Mouse (Mus musculus) CH12.LX (cell line): Measurements from ENCODE around the gene Sept9. TPM values are rescaled to one million over a fixed set of nuclear protein-coding genes. Genes with fewer than 3 reads are reported as not detected.

Source experiments
- DNase-seq: peaks from one replicate; pipeline ENCODE4 v3.0.0-alpha.2; 2013; ENCODE audit errors: extremely low read depth
- H3K27ac ChIP-seq: 2 replicates; pipeline ENCODE4 v1.5.1; 2012; ENCODE audit warnings: low read depth, mild to moderate bottlenecking, control low read depth, moderate library complexity; ENCODE audit not compliant: insufficient read depth
- H3K27me3 ChIP-seq: replicated peaks from 2 replicates; pipeline ENCODE3; 2012; ENCODE audit warnings: inconsistent platforms
- H3K36me3 ChIP-seq, 2 experiments: replicated peaks in 1 of 2; 2 replicates each; pipeline versions ENCODE3 to v1.6.1; 2012; ENCODE audit warnings: inconsistent platforms in 1 of 2, low read length in 1 of 2, mild to moderate bottlenecking in 1 of 2, mixed read lengths in 1 of 2, moderate library complexity in 1 of 2; ENCODE audit not compliant: control insufficient read depth in 1 of 2, insufficient read depth in 1 of 2
- H3K4me1 ChIP-seq, 2 experiments: 2 replicates each; pipeline ENCODE4 v1.6.1; 2012; ENCODE audit warnings: inconsistent platforms in 1 of 2, moderate library complexity in 1 of 2; ENCODE audit not compliant: insufficient read depth in 2 of 2, control insufficient read depth in 1 of 2
- H3K4me2 ChIP-seq: 2 replicates; pipeline ENCODE4 v1.6.1; 2012; ENCODE audit warnings: low read depth, mild to moderate bottlenecking, control low read depth; ENCODE audit not compliant: poor library complexity, insufficient read depth, severe bottlenecking
- H3K4me3 ChIP-seq, 3 experiments: fragments of 150-350 bp in 1 of 3; sonication (generic) in 1 of 3; replicated peaks in 1 of 3; 2 replicates each; pipeline versions ENCODE3 to v1.5.1; 2011 to 2012; ENCODE audit warnings: low read depth in 2 of 3, low read length in 2 of 3, mild to moderate bottlenecking in 2 of 3, moderate library complexity in 2 of 3, control low read depth in 1 of 3, improper control_type of control experiment in 1 of 3, inconsistent platforms in 1 of 3, mixed read lengths in 1 of 3; ENCODE audit not compliant: poor library complexity in 1 of 3
- H3K79me2 ChIP-seq: replicated peaks from 2 replicates; pipeline ENCODE4 v1.6.1; 2012; ENCODE audit warnings: mild to moderate bottlenecking, moderate library complexity; ENCODE audit not compliant: control insufficient read depth, poor library complexity, insufficient read depth, severe bottlenecking; ENCODE audit errors: extremely low read depth
- H3K9ac ChIP-seq: 2 replicates; pipeline ENCODE4 v1.6.1; 2012; ENCODE audit warnings: low read depth, mild to moderate bottlenecking, control low read depth, moderate library complexity; ENCODE audit not compliant: insufficient read depth
- H3K9me3 ChIP-seq: replicated peaks from 2 replicates; pipeline ENCODE3; 2012; ENCODE audit warnings: low read length, inconsistent platforms, mixed read lengths
- BHLHE40 ChIP-seq: IDR thresholded peaks from 2 replicates; pipeline ENCODE4 v1.6.1; 2011; ENCODE audit warnings: mild to moderate bottlenecking, low read depth, low read length, improper control_type of control experiment
- CHD1 ChIP-seq: IDR thresholded peaks from 2 replicates; pipeline ENCODE4 v1.6.1; 2012; ENCODE audit warnings: low read depth, low read length, improper control_type of control experiment, inconsistent platforms
- CHD2 ChIP-seq: IDR thresholded peaks from 2 replicates; pipeline ENCODE4 v1.6.1; 2011; ENCODE audit warnings: low read length, improper control_type of control experiment
- CTCF ChIP-seq, 2 experiments: IDR thresholded peaks in 1 of 2; conservative IDR thresholded peaks in 1 of 2; 2 replicates each; pipeline ENCODE4 v1.5.1; 2011 to 2012; ENCODE audit warnings: low read depth in 2 of 2, low read length in 2 of 2, improper control_type of control experiment in 1 of 2, inconsistent platforms in 1 of 2, mild to moderate bottlenecking in 1 of 2, moderate library complexity in 1 of 2
- E2F4 ChIP-seq: IDR thresholded peaks from 2 replicates; pipeline ENCODE4 v1.6.1; 2011; ENCODE audit warnings: low read depth, low read length, improper control_type of control experiment; ENCODE audit not compliant: insufficient replicate concordance
- ELF1 ChIP-seq: IDR thresholded peaks from 2 replicates; pipeline ENCODE4 v1.6.1; 2014; ENCODE audit warnings: low read depth, mild to moderate bottlenecking, inconsistent platforms, low read length, improper control_type of control experiment
- EP300 ChIP-seq: IDR thresholded peaks from 2 replicates; pipeline ENCODE4 v1.6.1; 2011; ENCODE audit warnings: low read length, improper control_type of control experiment
- ETS1 ChIP-seq: conservative IDR thresholded peaks from 2 replicates; pipeline ENCODE4 v1.6.1; 2012; ENCODE audit warnings: low read depth, mild to moderate bottlenecking, inconsistent platforms, low read length, improper control_type of control experiment, moderate library complexity
- GABPA ChIP-seq: IDR thresholded peaks from 2 replicates; pipeline ENCODE4 v1.6.1; 2012; ENCODE audit warnings: low read depth, low read length, improper control_type of control experiment, inconsistent platforms; ENCODE audit not compliant: insufficient replicate concordance
- HCFC1 ChIP-seq: IDR thresholded peaks from 2 replicates; pipeline ENCODE4 v1.6.1; 2012; ENCODE audit warnings: low read depth, mild to moderate bottlenecking, inconsistent platforms, low read length, improper control_type of control experiment
- IRF4 ChIP-seq: IDR thresholded peaks from 2 replicates; pipeline ENCODE4 v1.6.1; 2014; ENCODE audit warnings: low read depth, mild to moderate bottlenecking, inconsistent platforms, low read length, improper control_type of control experiment
- JUN ChIP-seq: IDR thresholded peaks from 2 replicates; pipeline ENCODE4 v1.6.1; 2011; ENCODE audit warnings: low read depth, mild to moderate bottlenecking, low read length, improper control_type of control experiment, moderate library complexity; ENCODE audit not compliant: insufficient read depth
- JUND ChIP-seq: conservative IDR thresholded peaks from 2 replicates; pipeline ENCODE4 v1.6.1; 2011; ENCODE audit warnings: low read depth, low read length, improper control_type of control experiment
- KAT2A ChIP-seq: IDR thresholded peaks from 2 replicates; pipeline ENCODE4 v1.6.1; 2012; ENCODE audit warnings: low read length, improper control_type of control experiment, inconsistent platforms; ENCODE audit not compliant: insufficient replicate concordance
- MAFK ChIP-seq: IDR thresholded peaks from 2 replicates; pipeline ENCODE4 v1.6.1; 2011; ENCODE audit warnings: low read length, improper control_type of control experiment; ENCODE audit not compliant: insufficient replicate concordance
- MAX ChIP-seq: IDR thresholded peaks from 2 replicates; pipeline ENCODE4 v1.6.1; 2011; ENCODE audit warnings: low read length, improper control_type of control experiment
- MAZ ChIP-seq: IDR thresholded peaks from 2 replicates; pipeline ENCODE4 v1.6.1; 2012; ENCODE audit warnings: low read depth, mild to moderate bottlenecking, inconsistent platforms, low read length, improper control_type of control experiment, moderate library complexity
- MEF2A ChIP-seq: IDR thresholded peaks from 2 replicates; pipeline ENCODE4 v1.6.1; 2014; ENCODE audit warnings: low read depth, mild to moderate bottlenecking, inconsistent platforms, low read length, improper control_type of control experiment, borderline replicate concordance
- MXI1 ChIP-seq: IDR thresholded peaks from 2 replicates; pipeline ENCODE4 v1.6.1; 2011; ENCODE audit warnings: mild to moderate bottlenecking, low read depth, low read length, improper control_type of control experiment
- MYC ChIP-seq: IDR thresholded peaks from 2 replicates; pipeline ENCODE4 v1.6.1; 2011; ENCODE audit warnings: low read depth, mild to moderate bottlenecking, improper control_type of control experiment, low read length
- NELFE ChIP-seq: IDR thresholded peaks from 2 replicates; pipeline ENCODE4 v1.6.1; 2011; ENCODE audit warnings: low read depth, low read length, improper control_type of control experiment
- NRF1 ChIP-seq: IDR thresholded peaks from 2 replicates; pipeline ENCODE4 v1.6.1; 2014; ENCODE audit warnings: low read depth, mild to moderate bottlenecking, inconsistent platforms, low read length, improper control_type of control experiment, moderate library complexity
- PAX5 ChIP-seq: IDR thresholded peaks from 2 replicates; pipeline ENCODE4 v1.6.1; 2012; ENCODE audit warnings: low read length, inconsistent platforms, mixed read lengths
- POLR2A ChIP-seq: IDR thresholded peaks from 2 replicates; pipeline ENCODE4 v1.6.1; 2011; ENCODE audit warnings: low read depth, mild to moderate bottlenecking, improper control_type of control experiment, low read length
- POLR2AphosphoS2 ChIP-seq: IDR thresholded peaks from 2 replicates; pipeline ENCODE4 v1.6.1; 2011; ENCODE audit warnings: low read depth, low read length, improper control_type of control experiment
- RCOR1 ChIP-seq: conservative IDR thresholded peaks from 2 replicates; pipeline ENCODE4 v1.6.1; 2012; ENCODE audit warnings: low read depth, mild to moderate bottlenecking, inconsistent platforms, low read length, improper control_type of control experiment
- SIN3A ChIP-seq: IDR thresholded peaks from 2 replicates; pipeline ENCODE4 v1.6.1; 2012; ENCODE audit warnings: low read length, improper control_type of control experiment, inconsistent platforms
- SMC3 ChIP-seq: IDR thresholded peaks from 2 replicates; pipeline ENCODE4 v1.6.1; 2011; ENCODE audit warnings: low read depth, low read length, improper control_type of control experiment
- TBP ChIP-seq: conservative IDR thresholded peaks from 2 replicates; pipeline ENCODE4 v1.6.1; 2011; ENCODE audit warnings: low read depth, low read length, improper control_type of control experiment
- TCF12 ChIP-seq: IDR thresholded peaks from 2 replicates; pipeline ENCODE4 v1.6.1; 2014; ENCODE audit warnings: low read depth, mild to moderate bottlenecking, inconsistent platforms, low read length, improper control_type of control experiment
- UBTF ChIP-seq: IDR thresholded peaks from 2 replicates; pipeline ENCODE4 v1.6.1; 2012; ENCODE audit warnings: low read depth, mild to moderate bottlenecking, inconsistent platforms, low read length, improper control_type of control experiment, moderate library complexity
- USF1 ChIP-seq: IDR thresholded peaks from 2 replicates; pipeline ENCODE4 v1.6.1; 2014; ENCODE audit warnings: low read depth, mild to moderate bottlenecking, inconsistent platforms, low read length, improper control_type of control experiment
- USF2 ChIP-seq: conservative IDR thresholded peaks from 2 replicates; pipeline ENCODE4 v1.6.1; 2011; ENCODE audit warnings: low read depth, low read length, improper control_type of control experiment
- ZC3H11A ChIP-seq: IDR thresholded peaks from 2 replicates; pipeline ENCODE4 v1.6.1; 2012; ENCODE audit warnings: low read depth, mild to moderate bottlenecking, inconsistent platforms, low read length, improper control_type of control experiment
- ZKSCAN1 ChIP-seq: IDR thresholded peaks from 2 replicates; pipeline ENCODE4 v1.6.1; 2012; ENCODE audit warnings: low read depth, inconsistent platforms, low read length, improper control_type of control experiment, borderline replicate concordance
- ZMIZ1 ChIP-seq: IDR thresholded peaks from 2 replicates; pipeline ENCODE4 v1.6.1; 2012; ENCODE audit warnings: low read depth, mild to moderate bottlenecking, inconsistent platforms, low read length, improper control_type of control experiment
- ZNF384 ChIP-seq: IDR thresholded peaks from 2 replicates; pipeline ENCODE4 v1.6.1; 2012; ENCODE audit warnings: low read depth, low read length, improper control_type of control experiment, inconsistent platforms
- dilution Hi-C: fragments of 300-500 bp; cut with MboI; formaldehyde crosslinking; loops from 2 replicates; pipeline ENCODE4 v1.14.3; 2020; ENCODE audit warnings: low sequenced_read_pairs; ENCODE audit not compliant: extremely low pct_unique_long_range_greater_than_20kb, extremely low pct_ligation_motif_present
- in situ Hi-C: fragments of 300-500 bp; cut with MboI; formaldehyde crosslinking; loops from 3 replicates; pipeline ENCODE4 v1.14.3; 2019; ENCODE audit warnings: low sequenced_read_pairs, low pct_ligation_motif_present, low pct_unique_long_range_greater_than_20kb, mixed read lengths
- polyA plus RNA-seq: library from polyadenylated mRNA; unstranded; fragments of >175 nt; gene quantifications from 2 replicates; pipeline ENCODE4 v1.2.1, GENCODE M21; 2012; ENCODE audit warnings: low read depth; ENCODE audit not compliant: insufficient read length
- total RNA-seq, 2 experiments: library from RNA; depleted of rRNA; stranded (reverse); fragments of 300-350 nt in 1 of 2; fragments of >200 nt in 1 of 2; gene quantifications; 2 replicates each; pipeline ENCODE4 v1.2.3; 2012 to 2014

The Sept9 gene
- total and polyA plus RNA-seq, 3 experiments = 47.6 to 128 (median 110) TPM

- in situ Hi-C loops = loop anchor here (5.0 kb wide), 3 partner anchors 45 to 280 kb away; no protein-coding TSS in a partner anchor
- H3K4me2 ChIP-seq = no peak overlapping the region
- H3K27ac ChIP-seq = peak overlapping the region; percentile 62; the same call in 1 of the 2 replicates
- H3K9me3 ChIP-seq = peaks cover 15% of the 10 kb centered on the region
- peaks cover 29 to 50% of the 10 kb centered on the region in 2 experiments for H3K4me1 ChIP-seq
- H3K79me2 ChIP-seq = 0 out of 2 replicates have a peak, but pooled peaks cover 2% of the 10 kb centered on the region
- TF ChIP-seq ZC3H11A (no peak), EP300 (peak; percentile 54), MYC (no peak), GABPA (no peak), MXI1 (no peak), CHD2 (no peak), HCFC1 (no peak), SMC3 (peak; percentile 12; the same call in 1 of the 2 replicates), TCF12 (peak; percentile 47; the same call in 1 of the 2 replicates), MAX (no peak), SIN3A (no peak), JUND (no peak), CHD1 (no peak), CTCF (conservative IDR thresholded peaks at IDR 0.05 in 1 of 2, IDR thresholded peaks at IDR 0.05 in 1 of 2; ENCODE audit: low read depth in 2 of 2, low read length in 2 of 2) (no peak), MAFK (no peak), UBTF (no peak), ETS1 (peak; percentile 31; the same call in 1 of the 2 replicates), KAT2A (no peak), IRF4 (peak; percentile 11; the same call in 1 of the 2 replicates), NRF1 (no peak), NELFE (no peak), MEF2A (0 out of 2 replicates have a peak, but pooled peaks have one; percentile 10), MAZ (no peak), PAX5 (no peak), ELF1 (no peak), JUN (no peak), ZKSCAN1 (no peak), USF1 (no peak), TBP (no peak), POLR2AphosphoS2 (no peak), ZMIZ1 (no peak), POLR2A (no peak), RCOR1 (no peak), E2F4 (no peak), USF2 (no peak), BHLHE40 (peak; percentile 62), ZNF384 (no peak)
- TF ChIP-seq, all 38 proteins: peak for 7
- no peaks in the 10 kb centered on the region for H3K27me3 ChIP-seq
- H3K9ac ChIP-seq = no peak overlapping the region
- dilution Hi-C loops = loop anchor here (25.0 kb wide), 1 partner anchor 120 kb away; no protein-coding TSS in a partner anchor
- no peak for DNase-seq
- no peak overlapping the region for H3K4me3 ChIP-seq
- peaks cover 87 to 98% of the 10 kb centered on the region in 2 experiments for H3K36me3 ChIP-seq
Measured at GRCm38 (mm10) chr11:117356937-117357336, 157.5 kb downstream of the Sept9 start.
